Mouse (Mus musculus) adrenal gland, postnatal 25 days (tissue): ENCODE measurements around the gene Sephs2. TPM values are rescaled to one million over a fixed set of nuclear protein-coding genes. Genes with fewer than 3 reads are reported as not detected.

Experiments
- DNase-seq: peaks from one replicate; pipeline ENCODE4 v3.0.0; 2021; ENCODE audit warnings: mixed read lengths
- long read RNA-seq: library from polyadenylated mRNA; stranded (forward); transcript quantifications from one replicate; pipeline ENCODE4 v2.0.0, GENCODE M21; 2021
- total RNA-seq: library from RNA; stranded (reverse); gene quantifications from 2 replicates; pipeline ENCODE4 v1.2.3, GENCODE M21; 2021

Gene Sephs2
- total RNA-seq, result 114 and 117 TPM in 2 replicates
- long read RNA-seq, transcript Sephs2-201 (1 exons, 2,177 nt), result major isoform, 2,172 of 2,173 reads
- long read RNA-seq, partial matches to known transcripts, result 0 of 2,173 reads
- long read RNA-seq, other reads (novel, unspliced or antisense), result 1 of 2,173 reads

DNA sequence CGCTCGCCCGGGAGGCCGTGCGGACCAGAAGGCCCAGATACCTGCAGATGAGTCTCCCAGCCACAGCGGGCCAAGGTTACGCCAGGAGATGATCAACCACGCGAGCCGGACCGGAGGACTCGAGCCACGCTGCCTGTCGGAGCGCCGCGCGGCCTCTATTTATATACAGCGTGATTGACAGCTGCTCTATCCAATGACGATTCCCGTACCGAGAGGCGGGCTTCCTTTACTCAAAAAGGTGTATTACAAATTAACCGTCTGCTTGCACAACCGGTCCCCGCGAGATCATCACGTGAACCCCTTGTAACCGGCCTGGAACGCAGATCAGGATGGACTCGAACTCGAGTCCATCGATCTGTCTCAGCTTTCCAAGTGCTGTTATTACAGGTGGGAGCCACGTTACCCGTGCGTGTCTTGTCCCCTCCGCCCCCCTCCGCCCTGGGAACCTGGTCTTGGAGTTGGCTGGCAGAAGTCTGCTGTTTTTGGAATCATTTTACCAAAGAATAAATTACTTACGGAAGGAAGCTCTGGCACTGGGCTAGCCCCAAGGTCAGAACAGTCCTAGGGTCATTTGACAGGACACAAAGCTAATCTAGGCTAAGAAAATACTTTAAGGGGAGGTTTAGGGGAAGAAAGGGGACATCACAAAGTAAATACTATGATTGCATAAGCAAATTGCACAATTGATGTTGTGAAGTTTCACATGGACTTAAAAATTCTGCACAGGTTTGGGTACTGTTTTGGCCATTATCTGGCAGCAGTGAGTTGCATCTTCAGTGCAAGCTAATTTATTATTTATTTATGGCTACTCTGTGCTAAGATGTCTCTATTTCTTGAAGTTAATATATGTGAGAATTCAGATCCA lies at the start of gene Sephs2:
TSS of gene Sephs2 (minus strand) at position 131 of the 865 bp plus-strand sequence.
- peak; percentile 92 for DNase-seq

DNA sequence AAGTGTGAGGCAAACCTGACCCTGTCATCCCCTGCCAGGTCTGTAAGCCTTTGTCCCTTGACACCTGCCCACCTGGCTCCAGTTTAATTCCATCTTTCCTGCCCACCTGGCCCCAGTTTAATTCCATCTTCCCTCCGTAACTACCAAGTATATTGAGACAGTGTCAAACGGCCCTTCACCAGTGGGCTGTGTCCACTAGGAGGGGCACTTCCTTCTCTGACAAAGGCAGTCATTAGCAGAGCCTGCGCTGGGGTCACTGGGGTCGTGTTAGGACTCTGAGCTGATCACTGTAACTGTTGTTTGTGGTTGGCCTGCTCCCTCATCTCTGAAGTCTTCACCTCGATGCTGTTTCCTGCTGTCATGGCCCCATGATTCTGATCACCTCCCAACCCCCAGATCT lies 48.2 kb upstream of the Sephs2 start:
- DNase-seq, result no peak

DNA sequence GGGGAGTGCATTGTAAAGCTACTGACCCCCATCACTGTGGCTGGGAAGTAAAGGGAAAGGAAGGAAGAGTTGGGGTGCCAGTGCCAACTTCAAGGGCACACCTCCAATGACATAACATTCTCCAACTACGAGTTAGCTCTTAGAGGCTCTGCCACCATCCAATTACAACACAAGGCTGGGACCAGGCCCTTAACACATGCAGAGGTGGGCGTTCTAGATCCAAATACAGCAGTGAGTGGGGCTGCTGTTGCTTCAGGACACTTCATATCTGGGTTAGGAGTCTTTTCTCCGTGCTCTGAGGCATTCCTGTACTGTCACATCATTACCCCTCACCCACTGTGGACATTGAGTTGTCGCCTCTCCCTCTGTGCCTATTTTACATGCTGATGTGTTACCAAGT lies 47.3 kb upstream of the Sephs2 start:
- DNase-seq, result no peak

DNA sequence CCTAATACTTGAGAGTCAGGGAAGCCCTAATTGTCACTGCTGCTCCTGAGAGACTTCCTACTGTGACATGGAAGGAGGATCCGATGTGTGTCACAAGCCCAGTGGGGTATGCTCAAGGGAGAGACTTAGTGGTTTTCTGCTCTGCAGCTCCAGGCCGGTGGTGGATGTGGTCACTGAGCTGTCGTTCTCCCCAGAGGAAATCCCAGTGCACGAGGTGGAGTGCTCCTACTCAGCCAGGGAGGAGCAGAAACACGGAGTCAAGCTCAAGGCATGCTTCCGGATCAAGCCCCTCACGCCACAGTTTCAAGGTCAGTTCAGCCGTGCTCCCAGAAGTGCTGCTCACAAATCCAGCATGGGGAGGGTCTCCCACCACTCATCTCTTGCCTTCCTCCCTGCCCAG lies 40.1 kb upstream of the Sephs2 start:
- no peak for DNase-seq

DNA sequence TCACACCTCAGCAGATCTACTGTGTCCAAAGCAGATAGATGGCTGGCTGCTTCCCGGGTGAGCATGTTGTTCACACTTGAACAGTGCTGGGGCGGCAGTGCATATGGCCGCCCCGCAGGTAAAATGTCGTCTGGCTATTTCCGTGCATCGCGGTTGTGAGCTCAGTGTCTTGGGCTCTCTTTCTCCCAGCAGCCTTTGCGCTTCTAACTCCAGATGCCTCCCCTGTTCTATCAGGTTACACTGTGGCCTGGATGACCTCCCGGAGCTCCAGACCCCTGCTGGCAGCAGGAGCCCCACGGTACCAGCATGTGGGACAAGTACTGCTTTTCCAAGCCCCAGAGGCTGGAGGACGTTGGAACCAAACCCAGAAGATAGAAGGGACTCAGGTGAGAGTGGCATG lies 36.1 kb upstream of the Sephs2 start:
- DNase-seq, result no peak

DNA sequence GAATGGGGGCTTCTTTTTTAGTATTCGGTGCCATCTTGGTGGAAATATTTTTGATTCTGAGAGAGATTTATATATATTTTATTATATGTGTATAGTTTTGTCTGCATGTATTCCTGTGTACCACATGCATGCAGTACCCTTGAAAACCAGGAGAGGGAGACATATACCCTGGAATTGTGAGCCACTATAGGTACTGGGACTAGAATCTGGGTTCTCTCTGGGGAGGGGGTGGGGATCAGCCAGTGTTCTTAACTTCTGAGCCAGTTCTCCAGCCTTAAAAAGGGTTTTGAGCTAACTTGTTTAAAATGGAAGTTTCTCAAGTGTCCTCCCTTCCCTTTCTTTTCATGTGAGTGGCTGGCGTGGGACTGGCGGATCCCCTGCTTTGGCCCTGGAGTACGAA lies 35.0 kb upstream of the Sephs2 start:
- no peak for DNase-seq

DNA sequence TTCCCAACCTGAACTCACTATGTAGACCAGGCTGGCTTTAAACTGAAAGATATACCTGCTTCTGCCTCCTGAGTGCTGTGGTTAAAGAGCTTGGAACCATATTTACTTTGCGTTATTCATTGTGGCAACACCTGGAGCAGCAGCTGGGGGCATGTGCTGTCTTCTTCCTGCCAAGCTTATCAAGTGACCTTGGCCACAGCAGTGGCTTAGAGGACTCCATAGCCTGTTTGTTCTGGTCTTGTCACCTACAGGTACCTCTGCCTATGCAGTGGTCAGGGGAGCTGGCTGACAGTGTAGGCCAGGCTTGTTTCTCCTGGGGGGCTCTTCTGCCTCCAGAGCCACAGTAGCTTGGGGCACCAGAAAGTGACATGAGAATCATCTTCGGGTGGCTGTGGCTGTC lies 34.6 kb upstream of the Sephs2 start:
- no peak for DNase-seq

DNA sequence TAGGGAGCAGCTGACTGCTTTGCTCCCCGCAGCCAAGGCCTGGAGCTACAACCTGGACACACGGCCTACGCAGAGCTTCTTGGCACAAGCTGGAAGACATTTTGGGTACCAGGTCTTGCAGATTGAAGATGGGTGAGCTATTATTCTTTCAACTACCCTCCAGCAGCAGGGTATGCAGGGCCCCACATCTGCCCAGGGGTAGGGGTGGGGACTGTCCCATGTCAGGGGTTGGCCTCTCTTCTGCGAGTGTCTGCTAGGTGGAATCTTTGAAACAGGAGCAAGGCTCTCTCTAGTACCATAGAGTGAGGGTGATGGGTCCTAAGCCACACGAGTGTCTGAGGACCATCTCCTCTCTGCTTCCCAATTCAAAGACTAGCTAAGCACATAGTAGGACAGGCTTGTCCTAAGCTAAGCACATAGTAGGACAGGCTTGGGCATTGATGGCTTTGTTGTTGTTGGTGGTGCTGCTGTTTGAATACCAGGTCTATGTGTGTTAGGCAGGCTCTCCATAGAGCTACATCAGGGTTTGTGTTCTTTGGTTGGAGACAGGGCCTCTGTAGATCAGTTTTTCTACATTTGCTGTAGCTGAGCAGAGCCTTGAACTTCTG lies 23.8 kb upstream of the Sephs2 start:
- no peak for DNase-seq

DNA sequence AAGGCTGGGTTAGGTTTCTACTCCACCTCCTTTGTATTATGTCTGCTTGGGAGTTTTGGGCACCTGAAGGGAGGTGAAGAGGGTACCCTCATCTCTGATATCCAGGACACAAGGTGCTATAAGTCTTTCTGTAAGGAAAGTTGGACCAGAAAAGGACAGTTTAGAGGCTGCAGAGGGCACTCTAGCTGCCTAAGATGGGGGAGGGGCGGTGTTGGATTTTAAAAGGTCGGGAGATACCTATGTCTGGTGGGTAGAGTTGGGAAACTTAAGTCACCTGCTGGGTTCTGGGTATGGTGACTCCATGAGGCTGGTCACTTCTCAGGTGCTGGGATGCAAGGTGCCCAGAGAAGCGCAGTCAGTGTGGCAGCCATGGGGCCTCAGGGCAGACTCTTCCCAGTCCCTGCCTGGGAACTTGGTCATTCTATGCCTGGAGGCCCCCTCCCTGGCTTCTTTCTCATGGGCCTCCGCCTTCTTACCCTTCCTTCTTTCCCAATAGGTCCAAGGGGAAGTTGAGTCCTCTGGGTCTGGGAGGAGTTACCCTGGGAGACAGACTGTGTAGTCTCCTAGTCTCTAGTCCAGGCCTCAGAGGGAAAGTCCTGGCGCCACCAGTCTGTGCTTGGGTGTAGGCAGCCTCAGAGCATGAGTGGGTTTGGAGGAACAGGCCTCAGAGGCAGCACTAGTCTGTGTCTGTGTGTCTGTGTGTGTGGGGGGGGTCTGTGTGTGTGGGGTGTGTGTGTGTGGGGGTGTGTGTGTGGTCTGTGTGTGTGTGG lies 23.1 kb upstream of the Sephs2 start:
- no peak for DNase-seq

DNA sequence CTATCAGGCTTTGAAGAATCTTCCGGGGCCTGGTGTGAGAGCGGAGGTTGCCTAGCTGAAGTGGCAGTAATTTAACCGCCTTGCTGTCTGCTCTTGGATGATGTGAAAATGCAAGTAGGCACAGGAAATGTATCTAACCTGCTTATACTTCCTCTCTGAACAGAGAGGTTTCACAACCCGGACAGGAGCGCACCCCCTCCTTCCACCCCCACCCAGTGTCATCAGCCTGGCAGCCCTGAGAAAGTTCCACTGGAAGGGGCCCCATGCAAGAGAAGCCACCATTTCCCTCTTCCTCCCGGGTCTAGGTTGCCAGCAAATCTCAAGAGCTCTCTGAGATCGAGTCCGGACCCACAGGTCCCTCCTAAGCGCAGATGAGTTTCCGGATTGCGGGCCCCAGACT lies 22.2 kb upstream of the Sephs2 start, which contains the start of gene Itgal:
TSS of gene Itgal (plus strand) at position 163 of the 400 bp plus-strand sequence.
- DNase-seq, result no peak

DNA sequence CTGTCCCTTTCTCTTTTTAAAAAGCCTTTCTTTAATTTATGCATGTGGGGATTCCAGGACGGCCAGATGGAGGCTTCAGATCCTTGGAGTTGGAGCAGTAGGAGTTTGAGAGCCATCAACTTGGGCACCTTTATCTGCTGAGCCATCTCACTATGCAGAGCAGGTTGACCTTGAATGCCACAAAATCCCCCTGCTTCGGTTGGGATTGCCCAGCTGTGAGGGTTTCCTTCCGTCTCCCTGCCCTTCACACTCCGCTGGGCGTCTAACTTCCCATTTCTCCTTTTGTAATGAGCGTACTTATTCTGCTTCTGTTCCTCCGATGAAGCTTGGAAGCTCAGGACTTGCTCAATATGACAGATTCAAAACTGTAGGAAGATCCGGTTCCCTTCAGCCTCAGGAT lies 16.3 kb upstream of the Sephs2 start:
- no peak for DNase-seq

DNA sequence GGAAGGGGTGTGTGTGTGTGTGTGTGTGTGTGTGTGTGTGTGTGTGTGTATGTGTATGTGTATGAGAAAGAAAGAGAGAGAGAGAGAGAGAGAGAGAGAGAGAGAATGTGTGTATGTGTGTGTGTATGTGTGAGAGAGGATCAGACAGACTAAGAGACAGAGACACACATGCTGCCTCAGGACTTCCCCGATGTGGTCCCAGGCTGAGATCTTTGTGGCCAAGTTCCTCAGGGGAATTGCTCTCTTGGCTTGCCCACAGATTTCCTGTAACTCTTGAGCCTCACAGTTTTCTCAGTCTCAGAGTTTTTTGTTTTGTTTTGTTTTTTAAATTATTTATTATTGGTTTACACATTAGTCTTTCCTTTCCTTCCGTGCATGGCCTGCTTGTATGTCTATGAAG lies 15.5 kb upstream of the Sephs2 start:
- DNase-seq, result no peak

DNA sequence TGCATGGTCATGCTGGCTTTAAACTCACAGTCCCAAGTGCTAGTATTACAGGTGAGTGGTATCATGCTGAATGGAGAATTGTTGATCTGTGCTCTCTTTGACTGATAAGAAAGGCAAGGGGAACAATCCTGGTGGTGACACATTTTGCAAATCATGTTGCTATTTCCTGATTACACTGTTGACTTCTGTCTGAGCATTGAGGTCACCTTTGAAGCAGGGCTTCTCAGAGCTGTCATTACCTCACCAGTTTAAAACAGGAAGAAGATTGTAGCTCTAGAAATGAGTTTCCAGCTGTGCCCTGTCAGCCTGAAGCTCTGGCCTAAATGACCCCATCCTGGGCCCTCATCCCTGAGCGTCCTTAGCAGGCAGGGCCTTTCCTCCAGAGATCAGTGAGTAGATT lies 14.1 kb upstream of the Sephs2 start:
- DNase-seq, result no peak

DNA sequence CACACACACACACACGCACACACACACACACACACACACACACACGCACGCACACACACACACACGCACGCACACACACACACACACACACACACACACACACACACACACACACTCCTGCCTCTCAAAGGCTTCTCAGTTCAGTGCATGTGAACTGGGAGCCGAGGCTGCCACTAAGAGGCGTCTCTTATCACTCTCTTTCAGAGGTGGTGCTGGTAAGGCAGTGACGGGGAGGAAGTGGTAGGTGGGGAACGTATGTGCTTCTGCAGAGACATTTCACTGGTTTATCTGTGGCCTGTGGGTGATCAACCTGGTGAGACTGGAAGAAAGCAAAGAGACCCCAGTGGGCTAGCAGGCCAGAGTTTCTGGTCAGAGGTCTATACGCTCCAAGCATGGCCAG lies 11.3 kb upstream of the Sephs2 start:
- no peak for DNase-seq

DNA sequence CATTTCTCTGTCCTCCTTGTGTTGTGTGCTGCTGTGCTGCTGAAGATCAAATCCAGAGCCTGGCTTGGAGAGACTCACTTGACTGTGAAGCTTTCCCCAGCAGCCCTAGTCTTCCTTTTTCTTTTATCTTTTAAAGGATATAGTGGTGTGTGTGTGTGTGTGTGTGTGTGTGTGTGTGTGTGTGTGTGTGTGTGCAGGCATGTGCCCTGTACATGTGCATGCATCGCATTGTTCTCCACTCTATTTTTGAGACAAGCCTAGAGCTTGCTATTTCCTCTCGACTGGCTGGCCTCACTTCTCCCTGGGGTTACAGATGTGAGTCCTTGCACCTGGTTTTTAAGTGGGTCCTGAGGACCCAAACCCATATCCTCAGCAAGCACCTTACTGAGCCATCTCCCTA lies 8.3 kb upstream of the Sephs2 start:
- DNase-seq, result no peak

DNA sequence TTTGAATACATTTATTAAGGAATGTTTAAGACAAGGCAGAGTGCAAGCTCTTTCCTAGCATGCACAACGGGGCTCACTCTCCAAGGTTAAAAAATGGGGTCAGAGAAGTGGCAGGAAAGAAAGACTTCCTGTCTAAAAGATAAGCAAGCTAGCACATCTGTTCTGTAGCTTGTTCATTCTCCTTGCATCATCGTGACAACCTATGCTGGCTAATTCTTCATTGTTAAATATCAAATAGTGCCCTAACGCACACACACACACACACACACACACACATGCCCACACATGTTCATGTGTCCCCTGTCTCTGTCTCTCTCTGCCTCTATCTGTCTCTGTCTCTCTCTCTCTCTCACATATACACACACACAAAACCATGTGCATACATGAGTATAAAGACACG lies 7.3 kb upstream of the Sephs2 start:
- DNase-seq, result no peak

DNA sequence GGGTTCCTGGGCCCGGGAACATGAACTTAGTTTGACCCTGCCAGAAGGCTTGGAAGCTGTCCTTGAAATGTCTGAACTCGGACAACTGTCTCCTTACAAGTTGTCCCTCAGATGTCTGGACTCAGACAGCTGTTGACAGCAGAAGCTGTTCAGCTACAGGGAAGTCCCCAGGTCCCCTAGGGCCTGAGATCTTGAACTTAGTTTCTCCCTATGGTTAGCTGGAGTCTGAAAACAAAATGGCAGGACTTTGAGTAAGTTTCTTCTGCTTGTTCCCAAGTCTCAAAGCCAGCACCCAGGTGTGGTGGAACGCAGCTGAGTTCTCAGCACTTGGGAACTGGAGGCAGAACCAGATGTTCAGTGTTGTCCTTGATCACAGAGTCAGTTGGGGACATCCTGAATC lies 6.2 kb upstream of the Sephs2 start:
- no peak for DNase-seq

DNA sequence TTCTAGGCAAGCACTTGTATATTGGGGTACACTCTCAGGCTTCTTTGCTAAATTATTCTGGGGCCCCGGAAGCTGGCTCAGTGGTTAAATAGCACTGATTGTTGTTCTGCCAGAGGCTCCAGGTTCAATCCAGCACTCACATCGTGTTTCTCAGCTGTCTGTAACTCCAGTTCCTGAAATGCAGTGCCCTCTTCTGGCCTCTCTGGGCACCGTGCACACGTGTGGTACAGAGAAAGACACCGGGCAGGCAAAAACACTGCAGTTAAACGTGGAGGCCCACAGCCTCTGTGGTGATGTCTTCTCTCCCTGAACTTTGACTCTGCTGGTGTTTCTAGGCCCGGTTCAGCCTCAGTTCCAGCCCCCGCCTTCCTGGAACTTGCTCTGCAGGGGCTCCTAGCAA lies 4.5 kb upstream of the Sephs2 start:
- peak; percentile 39 for DNase-seq

DNA sequence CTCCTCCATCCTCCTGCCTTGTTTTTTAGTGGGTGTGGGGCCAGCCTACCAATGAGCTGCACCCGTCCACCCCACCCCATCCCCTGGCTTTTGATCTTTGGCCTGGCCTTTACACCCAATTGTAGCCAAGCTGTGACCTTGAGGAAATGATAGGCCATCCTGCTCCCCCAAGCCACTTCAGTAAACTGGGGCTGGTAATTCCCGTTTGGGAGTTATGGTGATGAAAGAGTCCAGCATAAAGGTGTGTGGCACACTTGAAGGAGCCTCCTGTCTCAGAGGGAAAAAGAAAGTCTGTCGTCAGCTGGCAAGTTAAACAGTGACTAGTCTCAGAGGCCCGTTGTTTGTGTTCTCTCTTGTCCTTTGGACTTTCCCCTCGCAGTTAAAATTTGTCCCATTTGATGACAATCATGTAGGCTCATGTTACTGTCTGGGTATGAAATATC lies 2.7 kb upstream of the Sephs2 start:
- no peak for DNase-seq

DNA sequence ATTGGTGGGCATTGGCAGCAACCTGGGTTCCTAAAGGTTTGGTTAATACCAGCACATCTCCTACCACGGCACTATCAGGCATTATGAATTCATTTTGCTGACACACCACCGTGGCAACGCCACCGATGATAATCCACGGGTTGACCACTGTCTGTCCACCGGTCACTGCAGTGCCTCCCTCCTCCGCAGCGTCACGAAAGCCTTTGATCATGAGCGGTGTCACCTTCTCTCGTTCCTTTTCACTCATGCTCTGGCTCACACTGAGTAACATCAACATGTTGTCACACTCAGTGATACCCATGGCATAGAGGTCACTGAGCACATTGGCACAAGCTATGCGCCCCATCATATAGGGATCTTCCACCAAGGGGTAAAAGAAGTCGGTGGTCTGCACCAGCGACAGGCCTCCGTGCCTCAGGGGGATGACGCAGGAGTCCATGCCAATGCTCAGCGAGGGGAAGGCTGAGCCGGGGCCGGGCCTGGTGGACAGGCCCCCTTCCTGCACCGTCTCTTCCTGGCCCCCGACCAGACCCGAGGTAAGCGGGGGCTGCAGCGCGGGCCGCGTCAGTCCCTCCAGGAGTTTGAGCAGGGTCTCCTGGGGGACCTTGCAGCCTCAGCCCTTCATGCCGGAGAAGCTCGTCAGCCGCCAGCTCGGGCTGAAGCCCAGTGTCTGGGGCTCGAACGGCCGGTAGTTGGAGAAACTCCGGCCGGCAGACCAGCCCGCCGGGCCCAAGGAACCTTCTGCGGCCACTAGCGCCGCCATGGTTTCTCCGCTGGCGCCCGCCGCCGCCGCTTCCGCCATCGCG lies 534 bp downstream of the Sephs2 start:
- DNase-seq, result peak; percentile 37

DNA sequence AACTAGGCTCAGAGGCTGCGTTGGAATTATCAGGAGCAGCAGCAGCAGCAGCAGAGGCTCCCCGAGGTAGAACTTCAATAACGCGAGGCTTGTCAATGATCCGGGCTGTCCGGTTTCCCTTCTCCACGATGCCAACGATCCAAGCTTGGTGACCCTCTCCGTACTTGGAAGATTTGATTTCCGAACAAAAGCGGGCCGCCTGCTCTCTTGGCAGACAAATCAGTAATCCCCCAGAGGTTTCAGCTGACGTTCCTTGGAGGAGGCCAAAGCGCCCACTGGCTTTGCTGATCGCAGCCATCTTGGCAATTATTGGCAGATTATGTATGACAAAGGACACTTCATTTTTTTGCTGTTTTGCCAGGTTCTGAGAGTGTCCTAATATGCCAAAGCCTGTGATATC lies 1.3 kb downstream of the Sephs2 start:
- no peak for DNase-seq

DNA sequence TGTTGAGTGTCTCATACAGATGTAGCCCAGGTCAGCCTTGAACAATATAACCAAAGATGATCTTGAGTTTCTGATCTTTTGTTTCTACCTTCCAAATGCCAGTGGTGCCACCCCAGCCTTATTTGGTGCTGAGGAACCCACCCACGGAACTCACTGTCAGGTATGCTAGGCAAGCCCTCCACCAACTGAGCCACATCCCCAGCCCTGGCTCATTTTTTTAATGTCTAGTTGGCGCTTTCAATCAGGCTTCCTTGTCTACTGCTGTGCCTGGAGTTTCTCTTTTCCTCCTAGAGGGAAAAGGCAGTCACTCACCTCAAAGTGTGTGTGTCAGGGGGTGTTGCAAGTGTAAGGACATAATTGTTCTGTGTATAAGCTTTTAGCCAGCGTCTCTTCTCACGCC lies 2.8 kb downstream of the Sephs2 start:
- DNase-seq, result no peak
